Mouse (Mus musculus): ENCODE measurements around the gene Akr1cl.
"Not testable (repeated sequence)": the region's sequence is repeated elsewhere in the genome, so short reads cannot be mapped to it uniquely, and the experiment has no call there.

Akr1cl gene

DNA sequence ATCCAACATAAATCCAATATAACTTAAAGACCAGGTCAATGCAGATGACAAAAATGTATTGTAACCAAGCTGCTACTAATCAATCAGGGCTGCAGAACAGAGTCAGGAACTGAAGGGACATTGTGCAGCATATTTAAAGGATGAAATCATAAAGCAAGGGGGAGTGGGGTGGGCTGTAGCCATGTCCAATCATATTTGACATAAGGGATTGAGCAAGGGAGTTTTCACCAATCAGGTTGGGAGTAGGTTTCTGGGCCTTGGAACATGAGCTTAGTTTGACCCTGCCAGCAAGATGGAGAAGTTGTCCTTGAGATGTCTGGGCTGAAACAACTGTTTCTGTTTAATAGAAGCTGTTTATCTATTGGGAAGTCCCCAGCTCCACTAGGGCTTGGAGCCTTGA is at the start of gene Akr1cl:
Gene Akr1cl, minus strand, starts transcription at position 119 of the 400 bp plus-strand sequence.
- no peak for DNase-seq

DNA sequence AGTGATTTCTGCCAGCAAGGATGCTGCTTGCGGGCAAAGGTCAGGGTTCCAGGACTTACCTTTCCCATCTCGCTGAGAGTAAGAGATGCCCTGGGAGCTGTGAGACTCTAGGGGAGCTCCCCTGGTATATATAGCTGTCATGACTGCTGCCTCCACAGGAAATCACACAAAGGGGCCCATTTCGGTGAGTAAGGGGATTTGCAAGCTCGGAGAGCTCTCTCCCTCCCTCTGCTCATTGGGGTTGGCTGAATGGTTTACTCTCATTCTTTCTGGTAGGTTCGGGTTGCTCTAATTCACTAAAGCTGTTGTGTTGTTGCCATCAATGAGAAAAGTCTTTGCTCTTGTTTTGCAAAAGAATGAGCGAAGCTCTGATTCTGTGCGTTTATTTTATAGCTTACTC is 49.6 kb upstream of the Akr1cl start, which contains the start of gene Crygb:
Gene Crygb, minus strand, starts transcription at position 101 of the 400 bp plus-strand sequence.
- no peak for DNase-seq

DNA sequence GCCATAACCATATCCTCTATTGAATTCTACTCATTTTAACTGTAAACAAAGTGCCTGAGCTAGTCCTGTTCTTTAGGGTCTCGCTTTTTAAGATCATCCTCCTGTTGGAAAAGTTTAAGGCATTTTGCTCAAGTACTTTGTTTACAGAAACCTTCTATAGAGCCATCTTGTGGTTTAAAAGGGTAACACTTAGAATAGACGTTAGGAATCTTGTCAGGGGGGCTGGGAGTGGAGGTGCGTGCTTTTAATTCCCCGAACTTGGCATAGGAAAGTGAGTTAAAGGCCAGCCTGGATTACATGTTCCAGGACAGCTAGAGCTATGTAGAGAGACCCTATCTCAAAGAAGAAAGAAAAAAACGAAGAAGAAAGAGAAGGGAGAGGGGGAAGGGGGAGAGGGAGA is 43.0 kb upstream of the Akr1cl start:
- DNase-seq: peak; percentile 7

DNA sequence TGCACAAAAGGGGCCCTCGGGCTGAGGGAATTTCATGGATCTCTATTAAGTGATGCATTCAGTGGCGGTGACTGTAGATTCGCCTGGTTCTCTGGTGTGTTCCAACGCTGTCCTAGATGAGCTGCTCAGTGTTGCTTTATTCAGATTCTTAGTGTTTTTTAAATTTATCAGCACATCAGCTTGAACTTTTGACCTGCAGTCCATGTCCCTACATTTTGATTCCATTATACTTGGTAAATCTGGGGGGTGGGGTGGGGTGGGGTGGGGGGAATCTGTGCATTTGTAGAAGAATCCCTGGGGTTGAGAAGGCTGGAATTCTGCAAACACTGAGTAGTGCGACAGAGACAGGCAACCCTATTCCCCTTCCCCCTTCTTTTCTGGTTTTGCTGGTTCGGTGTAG is 41.0 kb upstream of the Akr1cl start, which contains the start of gene Crygc:
Gene Crygc, minus strand, starts transcription at position 101 of the 400 bp plus-strand sequence.
- DNase-seq: peak; percentile 18

DNA sequence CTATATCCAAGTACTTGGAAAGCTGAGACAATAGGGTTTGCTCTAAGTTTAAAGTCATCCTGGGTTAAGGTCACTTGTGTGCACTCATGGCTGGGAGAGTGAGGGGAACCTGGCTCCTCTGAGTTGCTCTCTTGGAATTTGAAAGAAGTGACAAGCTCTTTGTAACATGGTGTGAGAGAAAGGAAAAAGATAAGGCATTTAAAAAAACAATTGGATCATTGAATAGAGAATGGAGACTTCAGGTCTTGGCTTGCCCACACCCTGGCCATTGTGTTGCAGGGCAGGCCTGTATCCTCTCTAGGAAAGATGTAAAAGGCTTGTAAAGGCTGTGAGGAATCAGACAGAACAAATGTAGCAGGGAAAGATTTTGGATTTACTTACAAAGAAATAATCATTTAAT is 35.3 kb upstream of the Akr1cl start:
- DNase-seq: no peak

DNA sequence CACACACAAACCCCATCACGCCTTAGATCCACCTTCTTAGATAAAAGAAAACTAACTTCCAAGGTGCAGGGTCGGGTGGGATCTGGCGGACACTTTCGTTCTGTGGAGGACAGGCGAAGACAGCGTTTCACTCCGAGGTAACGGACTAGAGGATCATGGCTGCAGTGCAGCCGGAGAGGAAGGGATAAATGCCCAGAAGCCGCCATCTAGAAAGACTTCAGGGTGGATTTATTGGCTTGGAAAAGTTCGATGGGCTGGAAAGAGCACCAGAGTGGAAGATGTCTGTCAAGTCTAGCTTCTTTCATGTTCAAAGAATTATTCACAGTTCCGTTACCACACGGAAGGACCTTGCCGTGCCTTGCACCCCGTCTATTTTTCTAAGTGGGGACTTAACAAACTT is 31.6 kb upstream of the Akr1cl start:
- DNase-seq: no peak

DNA sequence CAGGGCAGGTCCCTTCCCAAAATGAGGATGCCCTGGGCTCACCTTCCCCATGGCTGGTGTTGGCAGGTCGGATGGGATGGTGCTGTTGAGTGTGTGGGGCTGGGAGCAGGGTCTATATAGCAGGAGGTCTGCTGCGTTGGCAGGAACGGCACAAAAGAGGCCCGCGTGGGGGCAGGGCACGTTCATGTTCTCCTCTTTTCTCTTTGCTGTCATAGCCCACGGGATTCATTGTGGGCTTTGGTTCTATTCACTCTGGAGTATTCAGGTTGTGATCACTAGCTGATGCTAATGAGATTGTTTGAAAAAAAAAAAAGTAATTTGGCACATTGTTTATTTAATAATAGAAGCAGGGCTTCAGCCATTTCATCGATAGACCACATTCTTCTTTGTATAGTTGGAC is 30.8 kb upstream of the Akr1cl start, which contains the start of gene Crygd:
Gene Crygd, minus strand, starts transcription at position 101 of the 400 bp plus-strand sequence.
- no peak for DNase-seq

DNA sequence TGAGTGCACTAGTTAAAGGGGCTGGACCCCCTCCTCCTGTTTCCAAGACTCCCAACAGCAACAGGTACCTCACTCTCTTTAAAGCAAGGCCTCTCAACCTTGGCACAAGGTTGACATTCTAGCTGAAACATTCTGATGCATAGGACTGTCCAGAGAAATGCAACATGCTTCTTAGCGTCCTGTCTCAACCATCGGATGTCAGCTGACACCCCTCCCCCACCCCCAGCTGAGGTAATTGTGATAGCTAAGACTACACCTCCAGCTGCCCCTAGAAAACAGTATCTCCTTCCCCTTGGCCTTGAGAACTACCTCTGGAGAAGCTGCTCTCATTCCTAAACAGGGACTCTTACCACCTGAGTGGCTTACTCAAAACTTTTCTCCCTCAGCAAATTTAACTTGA is 19.6 kb upstream of the Akr1cl start:
- no peak for DNase-seq

DNA sequence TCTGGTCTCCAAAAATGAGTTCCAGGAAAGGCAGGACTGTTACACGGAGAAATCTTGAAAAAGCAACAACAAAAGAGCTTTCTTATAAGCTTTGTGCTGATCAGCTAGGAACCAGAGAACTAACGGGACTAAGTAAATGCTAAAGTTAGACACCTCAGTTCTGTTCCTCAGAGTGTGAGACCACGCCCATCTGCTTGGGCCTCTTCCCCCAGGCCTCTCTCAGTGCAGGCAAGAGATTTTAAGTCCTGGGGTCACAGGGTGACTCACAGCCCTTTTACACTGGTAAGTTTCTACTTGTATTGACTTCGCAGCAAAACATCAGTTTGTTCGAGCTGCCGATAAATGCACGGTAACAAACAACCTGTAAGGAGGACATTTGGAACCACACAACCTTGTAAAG is 19.1 kb upstream of the Akr1cl start:
- no peak for DNase-seq

DNA sequence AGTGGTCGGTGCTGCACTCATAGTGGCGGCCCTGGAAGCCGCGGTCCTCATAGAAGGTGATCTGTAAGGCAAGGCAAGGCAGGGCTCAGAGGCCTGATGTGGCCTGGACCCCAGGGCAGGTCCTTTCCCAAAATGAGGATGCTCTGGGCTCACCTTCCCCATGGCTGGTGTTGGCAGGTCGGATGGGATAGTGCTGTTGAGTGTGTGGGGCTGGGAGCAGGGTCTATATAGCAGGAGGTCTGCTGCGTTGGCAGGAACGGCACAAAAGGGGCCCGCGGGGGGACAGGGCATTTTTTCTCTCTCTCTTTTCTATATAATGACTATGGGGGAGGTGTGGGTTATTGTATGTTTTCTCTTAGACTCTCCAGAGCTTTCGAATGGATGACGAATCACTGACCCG is 18.4 kb upstream of the Akr1cl start, which contains the start of gene Cryge:
Gene Cryge, minus strand, starts transcription at position 198 of the 400 bp plus-strand sequence.
- not testable (repeated sequence) for DNase-seq

DNA sequence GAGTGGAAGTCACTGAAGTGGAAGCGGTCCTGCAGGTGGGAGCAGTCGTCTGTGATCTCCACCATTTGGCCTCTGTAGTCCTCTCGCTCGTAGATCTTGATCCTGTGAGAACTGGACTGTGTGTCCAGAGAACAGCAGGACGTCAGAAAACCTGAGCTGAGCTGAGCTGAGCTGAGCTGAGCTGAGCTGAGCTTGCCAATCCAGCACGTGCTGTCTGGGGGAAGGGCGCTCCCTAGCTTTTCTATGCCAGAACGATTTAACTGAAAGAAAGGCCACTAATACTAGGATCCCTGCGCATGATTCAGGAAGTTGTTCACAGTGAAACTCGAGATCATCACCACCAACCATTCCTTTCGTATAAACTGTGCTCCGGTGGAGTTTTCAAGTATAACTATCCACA is 16.2 kb upstream of the Akr1cl start:
- no peak for DNase-seq

DNA sequence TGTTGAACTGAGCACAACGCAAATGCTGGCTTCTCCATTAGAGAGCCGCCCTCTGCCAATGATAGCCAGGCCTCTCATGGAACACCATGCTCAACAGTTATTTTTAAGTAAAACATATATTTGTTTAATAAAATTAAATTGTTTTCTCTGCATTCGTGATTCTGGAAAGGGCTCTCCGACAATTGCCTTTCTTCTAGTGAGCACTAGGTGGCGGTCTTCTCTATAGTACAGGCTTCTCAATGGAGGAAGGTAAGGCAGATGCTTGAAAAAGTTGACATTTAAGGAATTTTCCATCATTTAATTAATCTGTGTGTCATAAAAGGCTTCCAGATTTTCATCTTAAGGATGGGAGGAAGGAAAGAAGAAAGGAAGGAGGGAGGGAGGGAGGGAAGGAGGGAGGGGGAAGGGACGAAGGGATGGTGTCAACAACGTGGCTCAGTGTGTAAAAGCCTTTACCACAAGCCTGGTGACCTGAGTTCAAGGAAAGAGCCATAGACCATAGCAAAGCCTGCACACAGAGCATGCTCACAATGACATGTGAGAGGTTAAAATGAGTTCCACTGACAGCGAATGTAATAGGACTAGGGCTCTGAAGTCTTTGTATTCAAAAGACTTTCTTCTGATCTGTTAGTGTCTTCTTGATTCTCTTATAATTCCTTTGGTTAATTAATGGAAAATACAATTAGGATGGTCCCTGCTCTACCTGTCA is 14.0 kb upstream of the Akr1cl start:
- DNase-seq: peak; percentile 68

DNA sequence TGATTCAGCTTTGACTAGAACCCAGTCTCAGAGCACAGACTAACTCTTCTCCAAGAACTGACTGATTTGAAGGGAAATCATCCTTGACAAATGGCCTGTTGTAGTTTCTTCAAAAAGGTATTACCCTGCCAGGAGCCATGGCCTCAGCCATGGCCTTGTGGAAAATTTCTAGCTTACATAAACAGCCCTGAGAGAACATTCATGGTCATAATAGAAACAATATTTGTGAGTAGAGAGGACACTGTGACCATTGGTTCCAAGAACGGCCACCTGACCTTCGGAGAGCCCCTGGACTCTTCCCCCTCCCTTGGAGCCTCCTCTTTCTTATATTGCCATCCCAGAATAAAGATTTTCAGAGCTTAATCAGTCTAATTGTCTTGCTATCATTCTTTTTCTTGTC is 10.9 kb upstream of the Akr1cl start:
- no peak for DNase-seq

DNA sequence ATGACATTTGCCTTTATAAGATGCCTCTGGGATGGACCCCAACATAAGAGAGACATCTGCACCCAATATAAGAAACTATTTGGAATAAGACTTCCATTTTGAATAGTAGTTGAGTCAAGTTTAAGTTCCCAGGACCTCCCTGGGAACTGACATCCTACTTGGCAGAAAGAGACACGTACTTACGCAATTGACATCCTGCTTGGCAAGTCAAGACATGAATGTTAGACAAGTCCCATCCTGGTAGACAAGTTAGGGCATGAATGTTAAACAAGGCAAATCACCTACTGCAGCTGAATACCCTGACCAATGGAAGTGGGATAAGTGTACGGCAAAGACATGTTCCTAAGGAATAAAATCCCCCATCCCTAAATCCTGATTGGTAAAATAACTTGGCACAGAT is 9.3 kb upstream of the Akr1cl start:
- no peak for DNase-seq

DNA sequence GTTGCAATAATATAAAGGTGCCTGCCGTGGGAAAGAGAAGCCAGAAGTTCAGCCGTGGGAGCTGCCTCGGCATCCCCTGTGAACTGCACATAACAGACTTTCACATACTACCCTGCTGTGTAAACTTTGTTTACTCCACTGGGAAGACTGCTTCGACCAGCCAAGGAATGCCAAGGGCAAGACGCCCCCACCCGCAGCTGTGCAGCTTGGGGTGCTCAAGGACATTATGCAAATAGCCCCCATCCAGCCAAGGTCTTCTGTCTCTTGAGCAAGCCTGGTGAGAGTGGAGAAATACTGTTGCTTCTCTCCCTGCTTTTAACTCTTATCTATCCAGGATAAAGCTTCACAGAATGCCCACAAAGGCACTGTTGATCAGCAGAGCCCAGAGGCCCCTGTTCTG is 8.2 kb upstream of the Akr1cl start:
- no peak for DNase-seq

DNA sequence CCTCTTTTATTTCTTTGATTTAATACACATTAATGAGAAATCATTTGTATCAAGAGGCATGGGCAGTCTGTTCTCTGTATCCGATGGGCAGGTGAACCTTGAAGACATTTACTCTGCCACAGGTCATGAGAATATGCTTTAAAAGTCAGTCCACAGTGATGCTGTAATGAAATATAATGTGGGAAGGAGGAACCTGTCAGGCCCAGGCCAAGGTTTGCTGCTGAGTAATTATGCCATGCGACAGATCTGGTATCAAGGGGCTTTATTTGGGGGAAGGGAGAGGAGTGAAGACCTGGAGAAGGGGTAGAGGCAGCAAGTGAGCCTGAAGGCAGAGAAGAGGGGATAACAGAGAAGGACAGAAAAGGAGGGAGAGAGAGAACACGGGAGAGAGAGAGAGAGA is 7.1 kb upstream of the Akr1cl start:
- DNase-seq: no peak

DNA sequence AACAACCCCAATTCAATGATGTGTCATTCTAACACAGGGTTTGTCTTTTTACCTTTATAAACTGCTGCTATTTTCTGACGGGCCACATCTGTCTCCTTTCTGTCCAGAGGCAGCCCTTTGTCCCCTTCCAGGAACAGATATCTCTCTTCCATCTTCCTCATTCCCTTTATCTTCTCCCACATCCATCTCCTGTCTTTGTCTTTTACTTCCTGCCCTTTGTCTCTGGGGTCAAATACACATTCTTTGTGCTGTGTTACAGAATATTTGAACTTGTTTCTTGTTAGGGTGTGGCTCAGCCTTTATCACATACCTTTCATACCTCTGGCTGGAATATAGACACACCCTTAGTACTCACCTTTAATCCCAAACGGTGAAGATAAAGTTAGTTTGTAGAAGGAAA is 5.0 kb upstream of the Akr1cl start:
- no peak for DNase-seq

DNA sequence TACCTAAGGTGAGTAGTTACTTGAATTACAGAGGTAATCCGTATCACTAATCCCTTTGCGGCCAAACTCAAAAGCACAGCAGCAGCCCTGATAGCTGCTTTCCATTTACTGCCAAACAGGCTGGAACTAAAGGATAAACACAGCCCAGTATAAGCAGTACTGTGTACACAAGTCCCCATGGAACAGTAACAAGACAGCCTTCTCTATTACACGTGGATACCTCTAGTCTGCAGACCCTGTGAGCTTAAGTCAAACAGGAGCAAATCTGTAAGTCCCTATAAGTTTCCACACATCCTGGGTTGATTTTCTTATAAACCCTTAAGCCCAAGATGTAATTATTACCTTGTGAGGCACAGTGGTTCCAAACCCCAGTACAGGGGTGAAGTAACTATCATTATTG is 3.0 kb upstream of the Akr1cl start:
- DNase-seq: no peak

DNA sequence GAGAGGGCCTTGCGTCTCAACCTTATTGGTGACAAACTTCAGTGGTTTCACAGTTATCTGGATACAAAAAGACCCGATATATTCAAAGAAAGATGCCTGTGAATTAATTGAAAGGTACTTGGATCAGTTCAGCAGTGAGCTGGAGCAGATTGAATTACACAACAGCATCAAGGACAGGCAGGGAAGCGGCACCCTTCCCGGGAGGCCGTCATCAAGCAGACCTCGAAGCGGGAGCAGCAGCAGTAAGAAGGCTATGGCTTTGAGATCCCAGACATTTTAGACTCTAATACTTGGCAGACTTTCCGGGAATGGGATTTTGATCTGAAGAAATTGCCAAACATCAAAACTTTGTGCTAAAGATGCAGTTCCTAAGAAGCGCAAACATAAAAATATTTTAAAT is 4.4 kb downstream of the Akr1cl start:
- DNase-seq: no peak

DNA sequence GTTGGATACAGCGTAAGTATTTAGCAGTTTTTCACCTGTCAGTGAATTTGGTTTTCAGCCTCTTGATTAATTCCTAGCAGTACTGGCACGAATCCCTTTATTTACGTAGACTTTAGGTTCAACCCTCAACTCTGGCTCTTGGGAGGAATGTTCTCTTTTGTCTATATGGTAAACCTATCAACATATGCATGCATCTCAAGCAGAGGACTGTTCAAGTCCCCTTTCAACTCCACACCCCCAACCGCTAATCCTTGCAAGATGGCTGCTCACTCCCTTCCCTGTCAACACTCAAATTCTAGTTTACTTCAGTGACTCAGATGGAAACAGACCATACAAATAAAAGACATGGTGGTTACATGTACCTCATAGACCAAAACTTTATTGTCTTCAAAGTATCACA is 19.8 kb downstream of the Akr1cl start:
- no peak for DNase-seq

DNA sequence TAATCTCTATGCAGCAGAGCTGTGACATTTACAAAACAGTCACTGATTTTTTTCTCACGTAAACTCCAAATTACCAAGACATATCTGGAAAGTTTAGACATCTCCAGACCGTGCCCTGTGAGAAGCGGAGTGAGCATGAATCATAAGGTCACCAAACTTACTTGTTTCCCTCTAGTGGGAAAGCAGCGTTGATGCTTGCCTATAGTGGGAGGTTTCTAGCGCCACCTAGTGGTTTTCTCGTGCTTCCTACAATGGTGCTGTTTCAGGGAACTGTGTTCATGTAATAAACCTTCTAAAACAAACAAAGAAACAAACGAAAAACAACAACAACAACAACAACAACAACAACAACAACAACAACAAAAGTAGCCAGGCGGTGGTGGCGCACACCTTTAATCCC is 22.4 kb downstream of the Akr1cl start:
- peak; percentile 88 for DNase-seq

DNA sequence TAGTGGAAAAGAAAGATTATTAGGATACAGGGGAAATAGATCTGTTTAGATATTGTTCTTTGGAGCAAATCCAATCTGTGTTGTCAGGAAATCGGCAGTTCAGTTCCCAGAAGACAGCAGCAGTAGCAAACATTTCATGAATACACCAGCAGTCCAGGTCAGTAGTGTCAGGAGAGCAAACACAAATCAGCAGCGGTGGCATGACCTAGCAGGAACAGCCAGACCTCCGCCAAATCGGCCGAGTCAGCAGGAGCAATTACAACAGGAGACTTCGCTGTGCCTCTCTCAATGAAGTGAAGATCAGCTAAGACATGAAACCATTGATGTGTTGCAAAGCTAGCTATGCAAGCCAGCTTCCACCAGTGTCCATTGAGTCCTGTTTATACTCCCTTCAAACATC is 27.0 kb downstream of the Akr1cl start:
- DNase-seq: no peak

DNA sequence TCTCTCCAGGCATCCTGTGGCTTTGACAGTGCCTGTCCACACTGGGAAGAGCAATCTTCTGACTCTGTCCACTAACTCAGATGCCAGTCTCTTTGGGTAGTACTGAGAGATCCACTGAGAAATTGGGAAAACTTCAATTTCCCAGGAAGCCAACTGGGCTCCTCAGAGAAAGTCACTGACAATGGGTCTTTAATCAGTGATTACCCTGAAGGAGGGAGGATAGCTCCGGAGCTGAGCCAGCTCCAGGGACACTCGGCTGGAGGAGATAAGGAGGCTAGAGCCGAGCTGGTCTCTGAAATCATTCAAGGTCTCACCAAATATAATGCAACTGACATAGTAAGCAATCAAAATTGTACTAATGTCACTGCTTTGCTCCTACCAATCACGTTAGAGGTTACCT is 28.0 kb downstream of the Akr1cl start:
- DNase-seq: no peak

DNA sequence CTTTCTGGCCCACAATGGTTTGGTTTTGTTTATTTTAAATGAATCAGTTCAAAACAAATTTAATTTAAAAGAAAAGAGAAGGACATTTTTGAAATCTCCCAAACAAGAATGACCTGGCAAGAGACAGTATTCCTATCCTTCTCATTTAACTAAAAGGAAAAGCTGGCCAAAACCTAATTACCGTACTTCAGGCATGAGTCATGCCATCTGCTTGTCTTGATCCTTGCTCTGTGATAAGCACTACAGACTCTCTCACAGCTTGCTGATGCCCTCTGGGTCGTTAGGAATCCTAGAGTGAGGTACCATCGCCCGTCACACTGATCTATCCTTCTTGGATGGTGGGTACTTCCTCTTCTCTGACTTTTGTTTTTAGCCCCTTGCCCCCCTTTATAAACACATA is 39.4 kb downstream of the Akr1cl start:
- DNase-seq: no peak

DNA sequence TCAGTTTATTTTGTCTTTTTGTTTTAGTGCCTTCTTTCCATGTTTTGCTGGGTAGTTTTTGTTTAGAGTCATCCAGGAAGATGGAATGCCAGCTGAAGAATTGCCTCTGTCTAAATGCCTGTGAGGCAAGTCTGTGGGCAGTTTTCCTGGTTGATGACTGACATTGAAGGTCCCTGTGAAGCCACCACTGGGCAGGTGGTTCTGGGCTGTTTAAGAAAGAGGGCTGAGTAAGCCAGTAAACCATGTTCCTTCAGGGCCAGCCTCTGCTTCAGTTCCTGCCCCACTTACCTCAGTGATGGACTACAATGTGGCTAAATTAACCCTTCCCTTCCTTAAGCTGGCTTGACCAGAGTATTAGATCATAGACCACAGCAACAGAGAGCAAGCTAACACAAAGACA is 44.4 kb downstream of the Akr1cl start:
- DNase-seq: no peak
